Mouse (Mus musculus): ENCODE results near the gene Dtl.
A peak's percentile ranks its signal among the peaks of the same experiment; 100 is the strongest.

The Dtl gene

DNA sequence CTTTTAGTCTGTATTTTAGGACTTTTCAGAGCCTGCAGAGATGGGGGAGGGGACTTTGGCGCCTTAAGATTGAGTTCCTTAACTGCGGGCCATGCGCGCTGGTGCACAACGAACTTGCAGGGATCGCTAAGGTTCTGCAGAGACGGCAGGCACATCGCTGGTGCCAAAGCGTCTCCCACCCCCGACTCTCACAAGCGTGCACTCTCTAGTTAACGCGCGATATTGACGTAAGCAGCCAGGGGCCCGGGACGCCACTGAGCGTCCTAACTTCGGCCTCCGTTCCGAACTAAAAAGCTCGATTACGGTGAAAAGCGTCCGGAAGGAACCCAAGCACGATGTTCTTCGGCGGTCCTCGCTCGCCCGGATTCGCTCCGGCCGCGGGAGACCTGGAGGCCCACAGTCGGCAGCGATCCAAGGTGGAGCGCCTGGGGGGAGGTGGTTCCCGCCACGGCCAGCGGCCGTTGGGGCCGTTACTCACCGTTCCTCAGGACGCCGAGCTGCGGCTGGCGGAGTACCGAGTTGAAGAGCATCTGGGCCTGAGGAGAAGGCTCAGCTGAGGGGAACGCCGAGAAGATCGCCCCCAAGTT, 380 bp downstream of the Dtl start:
- peak in 1 of 2 experiments; percentile 18 for DNase-seq

DNA sequence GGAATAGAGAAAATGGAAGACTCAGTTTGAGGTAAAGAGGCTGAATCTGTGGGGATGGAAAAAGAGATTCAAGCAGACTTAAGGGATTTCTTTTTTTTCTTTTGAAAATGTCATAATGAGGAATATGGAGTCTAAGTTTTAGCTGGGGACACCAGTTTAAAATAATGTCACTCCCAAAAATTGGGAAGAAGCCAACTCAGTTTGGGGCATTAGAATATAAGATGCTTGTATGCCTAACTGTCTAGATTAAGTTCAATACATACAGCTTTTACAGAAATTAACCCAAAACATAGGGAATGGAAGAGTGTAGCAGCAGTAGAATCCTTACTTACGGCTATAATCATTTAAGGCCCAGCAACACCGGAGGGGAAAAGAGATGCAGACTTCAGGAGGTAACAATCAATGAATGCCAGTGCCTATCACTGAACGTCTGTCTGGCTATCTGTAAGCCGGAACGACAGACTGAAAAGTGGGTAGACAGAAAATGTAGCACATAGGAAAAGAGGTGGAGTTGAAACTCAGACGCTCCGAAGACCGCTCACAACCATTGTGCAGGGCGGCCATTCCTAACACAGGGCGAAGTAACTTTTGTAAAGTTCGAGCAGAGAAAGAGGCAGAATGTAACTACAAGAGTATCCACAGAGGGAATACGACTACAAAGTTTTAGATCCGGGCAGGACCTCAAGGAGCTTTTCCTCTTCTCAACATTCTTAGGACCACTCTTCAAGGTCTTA, 1.3 kb downstream of the Dtl start:
- DNase-seq: no peak

DNA sequence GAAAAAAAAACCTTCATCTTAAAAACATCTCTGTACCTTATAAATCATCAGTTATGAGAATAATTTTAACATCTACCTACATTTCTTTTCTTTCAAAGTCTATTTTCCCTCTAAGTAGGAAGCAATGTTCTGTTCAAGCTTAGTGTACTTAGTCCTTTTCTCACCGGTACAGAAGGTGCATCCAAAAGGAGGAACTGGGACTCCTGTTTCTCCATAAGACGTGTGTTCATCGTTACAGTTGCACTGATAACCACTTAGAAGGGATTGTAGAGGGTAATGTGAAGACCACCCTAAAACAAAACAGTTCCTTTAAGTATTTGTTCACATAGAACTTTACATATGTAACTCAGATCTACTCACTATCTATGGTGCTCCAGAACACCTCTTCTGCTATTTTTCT, 4.9 kb downstream of the Dtl start:
- DNase-seq: no peak

DNA sequence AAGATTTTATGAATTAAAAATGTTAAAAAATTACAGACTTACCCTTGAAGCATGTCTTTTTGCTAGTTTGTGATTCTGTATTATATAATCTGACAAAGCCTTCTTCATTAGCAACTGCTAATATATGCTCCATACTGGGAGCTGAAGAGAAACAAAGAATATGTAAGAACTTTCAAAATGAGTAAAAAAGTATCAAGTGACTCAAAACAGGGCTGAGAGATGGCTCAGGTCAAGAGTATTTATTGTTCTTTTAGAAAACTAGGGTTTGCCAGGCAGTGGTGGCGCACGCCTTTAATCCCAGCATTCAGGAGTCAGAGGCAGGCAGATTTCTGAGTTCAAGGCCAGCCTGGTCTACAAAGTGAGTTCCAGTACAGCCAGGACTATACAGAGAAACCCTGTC, 5.7 kb downstream of the Dtl start:
- no peak for DNase-seq

DNA sequence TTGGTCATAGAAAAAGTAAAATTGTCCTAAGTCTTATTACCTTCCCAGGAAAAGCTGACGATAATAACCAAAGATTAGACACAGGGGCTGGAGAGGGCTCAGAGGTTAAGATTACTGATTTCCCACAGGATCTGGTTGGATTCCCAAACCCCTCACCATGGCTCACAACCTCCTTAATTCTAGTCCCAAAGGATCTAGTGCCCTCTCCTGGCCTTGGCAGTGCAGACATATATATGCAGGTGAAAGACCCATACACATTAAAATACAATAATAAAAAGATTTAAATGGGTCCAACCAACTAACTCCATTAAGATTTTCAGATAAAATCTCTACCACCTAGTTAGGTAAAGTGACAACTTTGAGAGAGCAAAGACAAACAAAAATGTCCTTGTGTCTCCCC, 7.5 kb downstream of the Dtl start:
- DNase-seq: no peak

DNA sequence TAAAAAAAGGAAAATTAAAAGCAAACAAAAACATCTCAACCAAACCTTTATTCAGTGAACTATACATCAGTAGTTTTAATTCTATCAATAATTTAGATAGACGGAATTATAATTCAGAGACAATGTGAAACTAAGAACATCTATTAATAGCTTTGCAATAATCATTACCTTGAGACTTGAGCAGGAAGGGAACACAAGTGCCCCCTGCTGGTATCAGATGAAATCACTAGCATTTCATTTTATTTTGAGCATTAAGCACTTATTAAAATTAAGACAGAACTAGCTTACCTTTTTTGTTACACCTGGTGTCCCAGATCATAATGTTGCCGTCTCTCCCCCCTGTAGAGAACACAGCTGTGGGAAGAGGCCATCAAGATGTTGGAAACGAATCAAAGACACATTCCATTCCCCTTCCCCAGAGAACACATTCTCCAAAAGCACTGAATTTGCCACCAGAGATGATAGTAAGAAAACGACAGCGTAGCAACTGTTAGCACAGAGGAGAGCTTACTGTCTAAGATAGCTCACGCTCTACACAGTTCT, 12.4 kb downstream of the Dtl start:
- peak; percentile 16 to 55 for DNase-seq

DNA sequence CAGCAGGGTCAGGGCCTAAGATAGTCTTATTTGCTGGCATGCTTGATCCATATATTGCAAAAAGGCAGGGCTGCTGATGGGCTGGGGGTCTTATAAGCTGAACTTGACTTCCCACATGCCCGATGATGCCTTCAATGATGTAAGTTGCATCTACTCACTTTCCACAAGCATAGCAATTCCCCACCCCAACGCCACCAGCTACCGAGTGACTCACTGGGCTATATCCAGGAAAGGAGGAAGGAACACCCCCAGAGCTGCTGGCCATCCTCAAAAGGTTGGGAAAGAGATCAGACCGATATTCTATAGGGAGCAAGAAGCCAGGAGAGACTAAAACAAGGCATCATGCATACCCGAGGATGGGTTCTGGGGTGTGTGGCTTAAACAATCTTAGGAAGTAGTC, 15.6 kb downstream of the Dtl start:
- no peak for DNase-seq

DNA sequence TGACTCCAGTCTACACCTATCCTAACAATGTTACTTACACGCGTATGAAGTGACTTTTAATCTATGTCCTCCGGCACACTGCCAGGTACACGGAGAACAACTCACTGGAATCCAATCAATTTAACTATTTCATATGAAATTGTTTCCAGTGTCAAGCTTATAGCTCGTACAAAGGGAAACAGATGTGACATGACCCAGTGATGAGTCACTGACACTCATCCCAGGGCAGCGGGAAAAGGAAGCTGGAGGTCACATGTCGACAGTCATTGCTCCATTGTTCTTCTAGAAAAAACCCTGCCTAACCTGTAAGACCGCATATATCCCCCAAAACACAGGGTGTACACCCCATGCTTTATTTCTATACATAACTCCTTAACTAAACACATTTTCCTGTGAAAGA, 18.2 kb downstream of the Dtl start:
- no peak for DNase-seq

DNA sequence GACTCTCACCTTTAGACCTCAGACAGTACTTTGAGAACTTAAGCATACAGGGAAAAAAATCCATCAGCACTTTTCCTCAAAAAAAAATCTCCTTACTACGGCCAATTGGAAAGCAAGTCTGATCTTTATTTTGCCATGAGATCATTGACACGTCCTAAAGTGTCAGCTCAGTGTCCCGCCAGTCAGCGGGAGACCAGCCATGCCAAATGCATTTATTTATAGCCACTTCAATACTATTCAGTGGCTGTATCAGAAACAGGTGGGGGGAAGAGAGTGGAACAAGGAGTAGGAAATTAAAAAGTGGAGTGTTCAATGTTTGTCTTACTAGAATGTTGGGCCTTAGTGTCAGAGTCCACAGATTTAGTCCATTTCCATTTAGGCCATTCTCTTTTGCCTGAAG, 24.6 kb downstream of the Dtl start:
- no peak for DNase-seq

DNA sequence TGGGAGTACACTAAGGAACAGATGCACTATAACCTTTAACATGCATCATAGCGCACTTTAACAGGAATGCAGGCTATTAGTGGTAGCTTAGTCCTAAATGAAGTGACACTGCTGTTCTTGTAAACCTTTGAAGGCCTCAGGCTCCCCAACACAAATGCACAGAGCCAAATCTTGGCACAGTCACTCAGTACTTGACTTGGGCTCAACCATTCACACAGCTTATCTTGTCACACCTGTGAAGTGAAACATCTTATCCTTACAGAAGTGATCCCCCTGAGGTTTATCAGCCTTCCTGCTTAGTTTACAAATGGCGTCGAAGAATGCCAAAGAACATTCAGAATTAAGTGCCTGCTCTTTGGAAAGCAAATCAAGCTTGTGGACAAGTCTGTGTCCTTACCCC, 31.6 kb downstream of the Dtl start:
- DNase-seq: no peak

DNA sequence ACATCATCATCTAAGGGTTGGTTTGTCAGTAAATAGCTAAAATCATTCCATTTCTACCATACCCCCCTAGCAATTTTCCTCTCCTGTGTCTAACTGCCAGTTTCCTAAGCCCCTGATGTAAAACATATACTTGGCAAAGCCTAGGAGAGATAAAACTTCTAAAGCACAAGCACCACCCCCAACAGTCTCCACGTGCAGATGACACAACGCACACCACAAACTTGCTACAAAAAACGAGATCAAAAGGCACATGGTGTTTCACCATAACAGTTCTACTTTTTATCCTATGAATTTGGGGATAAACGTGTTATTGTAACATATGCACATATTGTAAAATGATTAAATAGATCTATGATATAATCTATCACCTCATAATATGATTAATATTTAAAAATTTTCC, 33.7 kb downstream of the Dtl start:
- DNase-seq: no peak

DNA sequence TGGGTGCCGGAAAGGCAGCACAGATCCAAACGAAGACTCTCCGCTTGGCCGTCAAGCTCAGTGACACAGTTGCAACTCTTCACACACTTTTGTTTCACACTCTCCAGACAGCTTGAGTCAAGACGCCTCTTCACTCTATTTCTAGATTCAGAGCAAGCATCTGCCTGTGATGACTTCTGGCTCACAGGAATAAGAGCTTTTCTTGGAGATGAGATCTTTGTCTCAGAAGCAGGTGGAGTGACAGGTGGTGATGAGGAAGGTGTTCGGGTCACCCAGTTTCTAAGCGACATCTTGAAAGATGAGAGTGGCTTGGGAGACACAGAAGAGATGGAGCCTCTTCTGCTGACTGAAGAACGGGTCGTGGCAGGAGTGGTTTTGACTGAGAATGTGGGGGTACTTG, 34.3 kb downstream of the Dtl start:
- no peak for DNase-seq

DNA sequence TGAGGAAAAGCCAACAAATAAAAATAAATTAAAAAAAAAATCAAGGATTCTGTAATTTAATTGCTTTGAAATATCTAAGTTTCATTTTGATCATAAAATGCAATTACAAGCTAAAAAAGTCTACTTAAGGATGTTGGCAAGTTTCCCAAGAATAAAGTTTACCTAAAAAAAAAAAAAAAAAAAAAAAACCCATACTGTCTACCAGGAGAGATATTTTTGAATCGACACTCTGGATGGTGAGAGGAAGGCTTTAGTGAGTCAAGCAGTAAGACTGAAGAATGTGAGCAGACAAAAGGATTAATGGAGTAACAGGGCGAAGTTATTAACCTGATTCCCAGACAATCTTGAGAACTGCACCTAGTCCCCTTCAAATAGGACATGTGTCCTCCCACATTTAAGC, 35.0 kb downstream of the Dtl start:
- no peak for DNase-seq

DNA sequence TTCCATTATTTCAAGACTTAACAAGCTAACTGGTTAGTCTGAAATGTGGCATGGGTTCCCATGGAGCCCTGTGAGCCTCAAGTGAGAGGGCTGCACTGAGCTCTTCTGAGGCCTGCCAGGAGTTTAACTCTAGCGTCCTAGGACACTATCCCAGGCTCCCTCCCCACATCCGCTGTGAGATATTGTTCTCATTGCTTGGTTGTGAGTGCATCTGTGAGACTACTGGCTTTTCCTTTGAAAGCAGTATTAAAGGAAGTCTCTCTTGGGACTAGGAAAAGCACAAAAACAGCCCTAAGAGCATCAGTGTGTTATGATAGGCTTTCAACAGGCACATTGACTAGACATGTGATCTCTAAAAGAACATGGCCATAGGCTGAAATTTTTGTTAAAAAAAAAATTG, 40.4 kb downstream of the Dtl start:
- no peak for DNase-seq

DNA sequence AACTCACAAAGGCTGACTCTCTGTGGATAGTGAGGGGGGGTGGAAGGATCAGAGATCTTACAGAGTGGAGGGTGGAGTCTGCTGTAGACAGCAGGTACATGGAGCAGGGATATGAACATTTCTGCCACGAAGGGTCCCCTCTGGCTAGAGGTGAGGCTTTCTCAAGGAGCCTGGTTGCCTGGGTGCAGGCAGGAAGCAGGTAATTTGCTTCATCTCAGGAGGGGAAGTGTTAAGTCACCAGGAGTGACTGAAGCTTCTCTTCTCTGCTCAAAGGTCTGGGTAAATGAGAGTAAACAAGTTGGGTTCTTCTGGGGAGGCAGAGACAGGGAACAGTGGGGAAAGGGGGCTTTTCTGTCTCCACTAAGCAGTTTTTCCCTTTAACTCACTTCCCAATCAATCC, 44.3 kb downstream of the Dtl start:
- no peak for DNase-seq

DNA sequence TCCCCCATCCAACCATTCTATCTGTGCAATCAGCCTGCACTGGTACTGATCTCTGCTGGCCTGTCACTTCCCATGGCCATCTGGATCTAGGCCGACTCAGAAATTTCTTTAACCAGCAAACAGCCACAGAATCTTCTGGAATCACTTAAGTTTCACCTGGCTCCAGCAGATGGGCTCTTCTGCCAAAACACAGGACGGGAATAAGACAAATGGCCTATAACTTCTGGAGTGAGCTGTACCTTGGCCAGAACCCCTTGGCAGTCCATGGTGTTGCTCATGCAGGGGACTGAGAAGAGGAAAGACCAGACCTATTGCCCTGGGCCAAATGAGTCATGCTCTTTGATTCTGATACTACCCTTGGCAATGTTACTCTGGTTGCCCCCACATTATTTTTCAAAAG, 45.9 kb downstream of the Dtl start:
- DNase-seq: no peak

DNA sequence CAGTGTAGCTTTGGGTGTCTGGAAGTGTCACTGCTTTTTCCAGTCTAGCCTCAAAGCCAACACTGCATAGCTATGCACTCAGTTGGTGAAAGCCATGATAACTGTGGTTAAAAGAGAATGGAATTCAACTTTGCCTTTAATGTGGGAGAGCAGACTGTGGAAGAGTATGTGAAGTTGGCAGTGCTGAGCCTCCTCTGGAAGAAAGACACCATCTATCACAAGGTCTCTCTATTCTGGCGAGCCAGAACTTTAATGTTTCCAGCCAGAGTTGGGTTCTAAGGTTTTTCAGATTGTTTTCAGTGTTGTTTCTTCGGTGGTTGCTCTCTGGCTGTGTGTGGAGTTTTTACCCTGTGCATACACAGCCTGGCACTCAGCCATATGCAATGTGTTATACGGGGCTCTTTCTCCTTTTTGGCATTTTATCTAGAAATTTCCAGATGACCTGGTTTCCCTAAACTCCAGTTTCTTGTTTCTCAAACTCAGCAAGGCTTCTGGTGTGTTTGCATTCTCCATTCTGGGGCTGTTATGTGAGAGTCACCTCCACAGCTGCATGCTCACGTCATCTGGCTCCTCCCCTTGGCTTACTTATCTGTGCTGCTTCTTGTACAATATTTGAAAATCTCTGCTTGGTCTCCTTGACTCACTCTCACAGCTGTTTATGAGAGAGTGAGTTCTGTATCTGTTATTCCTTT, 47.3 kb downstream of the Dtl start:
- DNase-seq: peak in 1 of 2 experiments; percentile 7

DNA sequence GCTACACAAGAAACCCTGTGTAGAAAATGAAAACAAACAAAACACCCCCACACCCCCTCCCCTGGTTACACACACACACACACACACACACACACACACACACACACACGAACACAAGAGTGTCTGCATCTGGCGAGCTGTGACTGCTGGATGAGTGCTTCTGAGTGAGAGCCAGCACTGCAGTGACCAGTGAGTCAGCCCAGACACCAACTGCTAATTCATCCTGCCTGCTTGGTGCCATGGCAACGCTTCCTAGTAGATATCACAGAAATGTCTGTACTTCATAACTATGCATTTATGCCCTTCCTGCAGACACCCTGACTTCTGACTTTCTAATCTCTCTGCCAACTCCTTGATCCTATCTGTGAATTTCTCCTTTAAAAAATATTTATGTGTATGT, 48.3 kb downstream of the Dtl start:
- DNase-seq: no peak

DNA sequence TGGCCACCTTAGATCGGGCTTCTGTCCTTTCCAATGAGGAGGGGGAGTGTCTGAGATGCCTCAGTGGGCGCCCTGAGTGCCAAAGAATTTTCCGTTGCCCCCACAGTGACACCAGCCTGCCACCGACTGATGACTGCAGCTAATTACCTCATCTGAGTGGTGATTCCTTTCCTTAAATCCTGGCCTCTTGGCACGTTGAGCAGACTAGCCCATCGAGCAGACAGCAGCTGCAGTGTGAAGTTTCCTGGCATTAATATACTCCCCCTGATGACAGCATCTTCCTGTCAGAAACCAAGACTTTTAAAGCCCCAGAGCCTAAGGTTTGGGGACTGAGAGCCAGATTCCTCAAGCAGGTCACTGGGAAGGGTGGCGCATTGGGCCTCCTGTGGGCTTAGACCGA, 53.9 kb downstream of the Dtl start:
- no peak for DNase-seq

DNA sequence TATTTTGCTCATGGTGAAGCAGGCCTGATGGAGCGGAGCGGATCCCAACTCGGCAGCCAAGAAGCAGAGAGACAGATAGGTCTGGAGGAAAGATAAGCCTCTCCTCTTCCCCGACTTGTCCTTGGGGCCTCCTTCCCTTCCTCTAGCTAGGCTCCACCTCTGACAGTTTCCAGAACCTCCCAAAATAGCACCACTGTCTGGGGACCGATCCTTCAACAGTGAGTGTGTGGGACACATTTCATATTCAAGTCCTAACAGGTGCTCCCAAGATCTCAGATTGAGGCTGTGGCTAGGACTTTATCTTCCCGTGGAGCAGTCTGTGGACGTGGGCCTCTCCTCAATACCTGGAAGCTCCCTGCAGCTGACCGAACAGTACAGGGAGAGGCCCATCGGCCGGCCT, 54.7 kb downstream of the Dtl start:
- DNase-seq: no peak

DNA sequence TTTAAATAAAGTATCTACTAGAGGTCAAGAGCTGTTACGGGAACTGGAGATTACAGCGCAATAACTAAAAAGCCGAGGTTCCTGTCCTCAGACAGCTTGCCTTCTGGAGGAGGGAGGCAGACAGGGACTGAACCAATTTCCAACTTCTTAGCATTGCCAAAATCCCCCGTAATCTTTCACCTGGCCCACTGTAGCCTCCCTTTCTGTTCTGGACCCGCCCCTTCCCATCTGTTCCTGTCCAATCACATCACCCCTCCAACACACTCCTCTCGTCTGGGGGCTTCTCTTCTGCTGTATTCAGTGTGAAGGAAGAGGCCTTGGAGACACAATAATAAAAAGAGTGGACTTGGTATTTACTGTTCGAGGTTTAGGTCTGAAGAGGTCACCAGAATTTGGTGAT, 55.1 kb downstream of the Dtl start:
- no peak for DNase-seq

DNA sequence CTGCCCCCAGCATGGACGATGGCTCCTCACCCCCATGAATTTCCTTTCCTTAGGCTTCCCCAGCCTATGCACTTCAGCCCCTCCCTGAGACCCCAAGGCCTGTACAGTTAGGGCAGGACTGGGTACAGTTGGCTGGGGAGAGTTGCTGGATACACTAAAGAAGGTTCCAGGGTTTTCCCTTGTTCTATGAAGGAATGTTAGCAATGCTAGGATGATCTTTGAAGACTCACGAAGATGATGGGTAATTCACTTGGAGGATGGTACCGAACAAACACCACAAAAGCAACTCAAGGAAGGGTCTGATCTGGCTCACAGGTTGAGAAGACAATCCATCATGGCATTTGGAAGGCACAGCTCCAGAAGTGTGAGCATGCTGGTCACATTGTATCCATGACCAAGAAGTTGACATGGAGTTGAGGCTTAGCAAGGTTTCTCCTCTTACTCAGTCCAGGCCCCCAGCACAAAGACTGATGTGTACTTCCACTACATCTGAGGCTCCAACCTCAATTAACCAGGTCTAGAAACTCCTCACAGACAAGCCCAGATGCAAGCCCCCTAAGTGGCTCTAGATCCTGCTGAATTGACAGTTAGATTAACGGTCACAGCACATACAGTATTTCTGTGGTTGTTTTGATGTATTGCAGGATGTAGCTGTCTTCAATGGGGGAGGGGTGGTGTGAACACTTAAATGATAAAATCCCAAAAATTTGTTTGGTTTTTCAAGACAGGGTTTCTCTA, 55.8 kb downstream of the Dtl start:
- no peak for DNase-seq

DNA sequence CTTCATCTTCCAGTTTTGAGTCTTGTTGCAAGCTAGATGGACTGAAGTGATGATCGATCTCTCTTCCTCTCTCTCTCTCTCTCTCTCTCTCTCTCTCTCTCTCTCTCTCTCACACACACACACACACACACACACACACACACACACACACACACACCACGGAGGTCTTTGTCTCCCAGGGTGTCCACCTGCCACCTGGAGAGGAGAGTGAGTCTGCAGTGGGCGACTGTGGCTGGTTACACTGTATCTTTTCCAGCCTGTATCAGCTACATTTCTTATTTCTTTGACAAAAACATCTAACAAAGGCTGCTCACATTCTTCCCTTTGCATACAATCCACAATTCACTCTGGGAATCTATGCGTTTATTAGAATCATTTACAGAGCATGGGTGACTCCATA, 56.4 kb downstream of the Dtl start:
- DNase-seq: no peak

DNA sequence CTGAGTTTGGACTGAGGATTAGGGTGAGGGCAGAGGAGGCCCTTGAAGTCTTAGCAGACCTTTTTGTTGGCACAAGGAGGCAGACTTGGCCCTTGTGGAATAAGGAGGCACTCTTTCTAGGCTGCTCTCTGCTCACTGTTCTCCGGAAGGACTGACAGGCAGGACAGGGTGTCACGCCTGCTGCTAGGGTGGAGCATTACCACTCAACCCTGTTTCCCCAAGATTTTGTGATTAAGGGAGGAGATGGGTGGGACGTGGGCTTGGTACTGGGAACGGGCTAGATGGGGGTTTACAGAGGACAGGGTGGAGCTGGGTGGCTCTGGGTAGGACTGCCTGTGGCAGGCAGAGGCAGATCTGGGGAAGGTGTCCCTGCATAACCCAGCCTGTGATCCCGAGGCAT, 57.4 kb downstream of the Dtl start:
- DNase-seq: no peak

Data from cerebellum, postnatal 36 days (tissue).